Comparison of ENCODE assay signal across 10 mouse cellular contexts in the genomic region with DNA sequence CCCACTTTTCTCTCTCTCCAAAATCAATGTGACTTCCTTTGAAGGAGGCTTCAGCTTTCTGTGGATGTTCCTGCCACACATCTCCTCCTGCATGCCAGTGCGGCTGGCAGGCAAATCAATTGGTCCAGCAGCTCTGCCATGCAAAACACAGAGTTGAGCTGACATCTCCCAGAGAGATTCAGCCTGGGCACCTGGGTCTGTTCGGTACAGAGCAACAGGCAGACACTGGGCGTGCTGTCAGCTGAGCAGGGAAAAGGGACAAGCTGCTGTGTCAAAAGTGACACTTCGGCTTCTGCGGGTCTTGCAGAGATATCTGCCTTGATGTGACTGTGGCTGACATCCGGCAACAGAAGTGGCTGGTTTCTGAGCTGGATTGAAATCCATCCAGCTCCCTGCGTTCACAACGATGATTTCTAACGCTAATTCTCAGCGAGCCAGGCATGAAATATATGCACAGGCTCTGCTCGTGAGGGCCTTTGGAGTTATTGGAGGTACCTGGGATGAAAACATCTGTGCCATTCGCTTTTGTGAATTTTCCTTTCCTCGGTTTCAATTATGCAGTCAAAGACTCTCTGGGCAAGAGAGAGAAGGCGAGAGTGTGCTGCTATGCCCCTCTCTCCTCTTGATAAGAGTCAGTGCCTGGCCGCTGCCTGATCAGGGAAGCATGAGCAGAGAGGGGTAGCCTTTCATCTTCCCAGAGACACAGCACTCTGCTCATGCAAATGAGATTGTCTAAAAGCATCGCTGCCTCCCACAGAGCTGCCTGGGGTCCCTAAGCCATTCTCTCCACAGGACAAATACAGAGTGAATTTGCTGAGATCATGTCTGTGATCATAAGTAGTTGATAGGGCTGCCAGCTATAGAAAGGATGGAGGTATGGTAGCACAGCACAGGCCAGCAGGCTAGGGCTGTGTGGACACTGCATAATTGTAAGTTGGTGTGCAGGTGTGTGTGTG.
A peak's percentile ranks its signal among the peaks of the same experiment; 100 is the strongest.
DNase-seq lines count a peak whose midpoint lies in the region; ATAC-seq and TF ChIP-seq lines count a peak whose summit lies in the region.
"Had no signal": no experiment of that assay in that cellular context is flagged by ENCODE, and none has a peak within 500 bp of the region (broad histone marks: within the 10 kb centered on the region; RNA-seq: fewer than 3 reads in every experiment).

No protein-coding gene starts in this region.

- no peak for TF ChIP-seq CTCF in forebrain, postnatal 0 days (IDR thresholded peaks at IDR 0.05; ENCODE audit: low read depth)

- no peak for ATAC-seq in heart, embryonic 15.5 days (replicated peaks; ENCODE audit: insufficient number of reproducible peaks, insufficient read depth, low FRiP score, low read depth)
- ATAC-seq in forebrain, postnatal 0 days = peak; percentile 76
- ATAC-seq in midbrain, embryonic 12.5 days (ENCODE audit: low FRiP score, low read depth) = peak; percentile 79

- H3K4me2 ChIP-seq in heart, embryonic 15.5 days = peak overlapping the region; percentile 40
- H3K4me2 ChIP-seq in forebrain, postnatal 0 days (ENCODE audit: low read depth) = peak overlapping the region; percentile 27
- peak overlapping the region; percentile 49 for H3K4me2 ChIP-seq in midbrain, embryonic 12.5 days (replicated peaks)
- H3K4me2 ChIP-seq: lung, embryonic 15.5 days had no signal

- WGBS in heart, embryonic 15.5 days = 18% methylated on average over 16 of the region's 16 CpGs
- 11% methylated on average over 16 of the region's 16 CpGs for WGBS in forebrain, postnatal 0 days
- 15% methylated on average over 16 of the region's 16 CpGs for WGBS in midbrain, embryonic 12.5 days

- H3K9ac ChIP-seq in heart, embryonic 15.5 days = no peak overlapping the region
- peak overlapping the region; percentile 28; the same call in 1 of the 2 replicates for H3K9ac ChIP-seq in forebrain, postnatal 0 days
- H3K9ac ChIP-seq in midbrain, embryonic 12.5 days (replicated peaks) = peak overlapping the region; percentile 21; the same call in 1 of the 2 replicates
- H3K9ac ChIP-seq: lung, embryonic 15.5 days had no signal

- H3K9me3 ChIP-seq in heart, embryonic 15.5 days (replicated peaks) = no peaks in the 10 kb centered on the region
- no peaks in the 10 kb centered on the region for H3K9me3 ChIP-seq in forebrain, postnatal 0 days (ENCODE audit: low read length)
- H3K9me3 ChIP-seq in midbrain, embryonic 12.5 days = no peaks in the 10 kb centered on the region
- H3K9me3 ChIP-seq: lung, embryonic 15.5 days had no signal

- no peak overlapping the region for H3K4me3 ChIP-seq in heart, embryonic 15.5 days
- no peak overlapping the region for H3K4me3 ChIP-seq in forebrain, postnatal 0 days (ENCODE audit: low read depth, low read length)
- peak overlapping the region; percentile 15; the same call in 1 of the 2 replicates for H3K4me3 ChIP-seq in midbrain, embryonic 12.5 days
- H3K4me3 ChIP-seq: lung, embryonic 15.5 days had no signal

- H3K4me1 ChIP-seq in heart, embryonic 15.5 days (replicated peaks) = peaks cover 3% of the 10 kb centered on the region
- peaks cover 12% of the 10 kb centered on the region for H3K4me1 ChIP-seq in forebrain, postnatal 0 days (ENCODE audit: insufficient read depth)
- peaks cover 17% of the 10 kb centered on the region for H3K4me1 ChIP-seq in midbrain, embryonic 12.5 days
- H3K4me1 ChIP-seq: lung, embryonic 15.5 days had no signal

- no peak for DNase-seq in heart, adult 18-20 months
- DNase-seq in brain, embryonic 18.5 days (ENCODE audit: low read depth, low spot score) = peak; percentile 20
- peak; percentile 53 for DNase-seq in forebrain, postnatal 0 days
- no peak for DNase-seq in ovary, adult 18-20 months (ENCODE audit: low spot score)
- DNase-seq in urinary bladder, adult 2 months (ENCODE audit: low spot score) = no peak
- DNase-seq in Muller cell, postnatal 12 days (ENCODE audit: inconsistent ontology term) = no peak
- DNase-seq: adrenal gland, postnatal 10 days had no signal

- no peak overlapping the region for H3K27ac ChIP-seq in heart, embryonic 15.5 days
- H3K27ac ChIP-seq in forebrain, postnatal 0 days (ENCODE audit: low read depth, low read length) = peak overlapping the region; percentile 54
- peak overlapping the region; percentile 83 for H3K27ac ChIP-seq in midbrain, embryonic 12.5 days (replicated peaks)
- H3K27ac ChIP-seq: lung, embryonic 15.5 days had no signal

- no peaks in the 10 kb centered on the region; the same call in 1 of the 2 replicates for H3K27me3 ChIP-seq in heart, embryonic 15.5 days
- H3K27me3 ChIP-seq in forebrain, postnatal 0 days (ENCODE audit: insufficient read depth, low read length) = no peaks in the 10 kb centered on the region
- peaks cover 4% of the 10 kb centered on the region; the same call in 1 of the 2 replicates for H3K27me3 ChIP-seq in midbrain, embryonic 12.5 days
- H3K27me3 ChIP-seq: lung, embryonic 15.5 days had no signal

- no peaks in the 10 kb centered on the region for H3K36me3 ChIP-seq in heart, embryonic 15.5 days
- H3K36me3 ChIP-seq in forebrain, postnatal 0 days (ENCODE audit: insufficient read depth) = no peaks in the 10 kb centered on the region
- no peaks in the 10 kb centered on the region for H3K36me3 ChIP-seq in midbrain, embryonic 12.5 days
- H3K36me3 ChIP-seq: lung, embryonic 15.5 days had no signal

Comparison
In these comparisons a context has a peak if more than half of its experiments do, and no peak if none do; other contexts are left out.
1. DNase-seq: peak in brain, embryonic 18.5 days (single experiment) and forebrain, postnatal 0 days (single experiment); none in heart, adult 18-20 months (0 of 2), ovary, adult 18-20 months (single experiment), urinary bladder, adult 2 months (single experiment) and Muller cell, postnatal 12 days (single experiment).
2. Peak in every context shown above with its lines, with median percentiles within 50 percentile points of each other: H3K4me2 ChIP-seq.